ENCODE assay signal across 8 mouse cellular contexts in the genomic region with DNA sequence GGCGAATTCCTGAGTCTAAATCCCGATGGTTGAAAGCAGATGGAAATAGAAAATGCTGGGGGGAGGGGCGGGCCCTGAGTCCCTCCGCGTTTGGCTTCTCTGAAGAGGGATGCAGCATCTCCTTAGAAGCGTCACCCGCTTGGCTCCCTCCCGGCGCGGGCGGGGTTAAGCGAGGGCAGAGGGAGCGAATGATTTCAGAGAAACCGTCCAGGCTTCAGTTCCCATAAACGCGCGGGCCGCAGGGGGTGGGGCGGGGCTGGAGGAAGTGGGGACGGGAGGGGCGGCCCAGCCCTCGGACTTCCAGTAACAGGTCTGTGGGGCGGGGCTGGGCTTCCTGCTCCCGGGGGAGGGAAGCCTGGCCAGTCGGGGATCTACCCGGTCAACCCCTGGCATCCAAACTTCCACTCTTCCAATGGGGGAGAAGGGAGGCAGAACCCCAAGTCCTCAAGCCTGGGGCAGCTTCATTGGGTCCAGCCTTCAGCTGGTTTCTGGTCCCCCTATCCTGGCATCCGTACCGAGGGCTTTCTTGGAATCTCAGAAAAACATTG. TPM values are rescaled to one million over a fixed set of nuclear protein-coding genes. Genes with fewer than 3 reads are reported as not detected.
DNase-seq lines count a peak whose midpoint lies in the region; ATAC-seq lines count a peak whose summit lies in the region.

No protein-coding gene starts in this region.

- peaks cover 20% of the 10 kb centered on the region for H3K27me3 ChIP-seq in forebrain, embryonic 11.5 days (ENCODE audit: control insufficient read depth, insufficient read depth, low read length)
- peaks cover 9% of the 10 kb centered on the region for H3K27me3 ChIP-seq in lung, embryonic 15.5 days

- peak; percentile 87 to 89 for DNase-seq in B cell, adult 2 months
- DNase-seq in adrenal gland, adult (ENCODE audit: inconsistent age in 2 of 2, low spot score in 1 of 2), result peak; percentile 86 to 96
- DNase-seq in forebrain, embryonic 11.5 days (ENCODE audit: low spot score), result peak; percentile 81
- DNase-seq in heart, postnatal 10 days, result peak; percentile 91 to 92
- peak; percentile 92 to 96 for DNase-seq in kidney, postnatal 36 days
- DNase-seq in thymus, postnatal 14 days, result peak; percentile 78

- no peaks in the 10 kb centered on the region; the same call in 1 of the 2 replicates for H3K9me3 ChIP-seq in forebrain, embryonic 11.5 days (ENCODE audit: control insufficient read depth, low read length)
- H3K9me3 ChIP-seq in lung, embryonic 15.5 days, result no peaks in the 10 kb centered on the region

- WGBS in forebrain, embryonic 11.5 days, result under 1% methylated on average over 28 of the region's 28 CpGs
- WGBS in lung, embryonic 15.5 days, result 0% methylated on average over 24 of the region's 28 CpGs

- H3K4me2 ChIP-seq in forebrain, embryonic 11.5 days (ENCODE audit: low read depth, low read length, severe bottlenecking), result peak overlapping the region; percentile 34
- H3K4me2 ChIP-seq in lung, embryonic 15.5 days, result peak overlapping the region; percentile 80

- H3K9ac ChIP-seq in forebrain, embryonic 11.5 days (ENCODE audit: low read length), result peak overlapping the region; percentile 0; the same call in 1 of the 2 replicates
- peak overlapping the region; percentile 47 for H3K9ac ChIP-seq in lung, embryonic 15.5 days

- H3K27ac ChIP-seq in forebrain, embryonic 11.5 days (ENCODE audit: low read depth, low read length), result no peak overlapping the region
- H3K27ac ChIP-seq in lung, embryonic 15.5 days, result peak overlapping the region; percentile 92

- intact Hi-C loops in heart, postnatal 10 days (cut with DNase I), result no loop called here

- H3K4me1 ChIP-seq in forebrain, embryonic 11.5 days (replicated peaks; ENCODE audit: control insufficient read depth, insufficient read depth, low read length), result peaks cover 5% of the 10 kb centered on the region
- peaks cover 40% of the 10 kb centered on the region for H3K4me1 ChIP-seq in lung, embryonic 15.5 days

- ATAC-seq in forebrain, embryonic 11.5 days (replicated peaks; ENCODE audit: low FRiP score), result peak; percentile 50
- peak; percentile 74 for ATAC-seq in lung, embryonic 15.5 days (ENCODE audit: borderline replicate concordance, extremely low read depth, low FRiP score, low TSS enrichment)
- ATAC-seq in neutrophil, adult 5-6 weeks (ENCODE audit: extremely low read depth, insufficient number of reproducible peaks, low FRiP score, poor library complexity, severe bottlenecking), result peak; percentile 56

- H3K4me3 ChIP-seq in forebrain, embryonic 11.5 days (ENCODE audit: low read depth, low read length), result peak overlapping the region; percentile 25
- peak overlapping the region; percentile 45 for H3K4me3 ChIP-seq in lung, embryonic 15.5 days

- no peaks in the 10 kb centered on the region for H3K36me3 ChIP-seq in forebrain, embryonic 11.5 days (ENCODE audit: control insufficient read depth, insufficient read depth, low read length)
- H3K36me3 ChIP-seq in lung, embryonic 15.5 days, result no peaks in the 10 kb centered on the region

RNA-seq across cellular contexts. Expression of gene Bcl3, which starts 6.3 kb away (rescaled TPM):
- 0.51 and 1.1 TPM in 2 replicates for polyA plus RNA-seq in forebrain, embryonic 11.5 days (2014; fragmentation: Nextera tagmentation; extraction: Ambion mirVana)
- total RNA-seq in heart, postnatal 10 days (2021), result 1 to 10 TPM; 5.6 to 5.7 TPM
- polyA plus RNA-seq in lung, embryonic 15.5 days (2015; fragmentation: Nextera tagmentation; extraction: Ambion mirVana), result 4.3 and 4.7 TPM in 2 replicates
- 59.9 and 60.2 TPM in 2 replicates for total RNA-seq in neutrophil, adult 5-6 weeks (2017)

RNA-seq across cellular contexts. Expression of gene Cblc, which starts 19.7 kb away (rescaled TPM):
- polyA plus RNA-seq in forebrain, embryonic 11.5 days (2014; fragmentation: Nextera tagmentation; extraction: Ambion mirVana), result 0.28 and 0.84 TPM in 2 replicates
- under 1 TPM in 1 of 2 experiments, not detected in 1; 0.50 TPM for total RNA-seq in heart, postnatal 10 days (2021)
- polyA plus RNA-seq in lung, embryonic 15.5 days (2015; fragmentation: Nextera tagmentation; extraction: Ambion mirVana), result 15.2 and 16.1 TPM in 2 replicates
- total RNA-seq in neutrophil, adult 5-6 weeks (2017), result 1.4 and 3.6 TPM in 2 replicates

RNA-seq across cellular contexts. Expression of gene Gm19345, which starts 35.5 kb away (rescaled TPM):
- not detected in 2 replicates for polyA plus RNA-seq in forebrain, embryonic 11.5 days (2014; fragmentation: Nextera tagmentation; extraction: Ambion mirVana)
- total RNA-seq in heart, postnatal 10 days (2021), result not detected
- 0.16 TPM in 1 of 2 replicates, not detected in the other for polyA plus RNA-seq in lung, embryonic 15.5 days (2015; fragmentation: Nextera tagmentation; extraction: Ambion mirVana)
- 1.6 TPM in 1 of 2 replicates, not detected in the other for total RNA-seq in neutrophil, adult 5-6 weeks (2017)

RNA-seq across cellular contexts. Expression of gene Ceacam16, which starts 44.8 kb away (rescaled TPM):
- polyA plus RNA-seq in forebrain, embryonic 11.5 days (2014; fragmentation: Nextera tagmentation; extraction: Ambion mirVana), result 0.32 TPM in 1 of 2 replicates, not detected in the other
- not detected for total RNA-seq in heart, postnatal 10 days (2021)
- polyA plus RNA-seq in lung, embryonic 15.5 days (2015; fragmentation: Nextera tagmentation; extraction: Ambion mirVana), result not detected in 2 replicates
- total RNA-seq in neutrophil, adult 5-6 weeks (2017), result 3.3 and 5.2 TPM in 2 replicates

RNA-seq across cellular contexts. Expression of gene Bcam, which starts 45.5 kb away (rescaled TPM):
- polyA plus RNA-seq in forebrain, embryonic 11.5 days (2014; fragmentation: Nextera tagmentation; extraction: Ambion mirVana), result 17.6 and 21.5 TPM in 2 replicates
- 100 to 1,000 TPM; 299 to 317 TPM for total RNA-seq in heart, postnatal 10 days (2021)
- polyA plus RNA-seq in lung, embryonic 15.5 days (2015; fragmentation: Nextera tagmentation; extraction: Ambion mirVana), result 313 and 345 TPM in 2 replicates
- not detected in 2 replicates for total RNA-seq in neutrophil, adult 5-6 weeks (2017)
